32 mouse cellular contexts compared by ENCODE assay signal in genomic region chr4:115940681-115941080, GRCm38 (mm10). TPM values are rescaled to one million over a fixed set of nuclear protein-coding genes. Genes with fewer than 3 reads are reported as not detected.
"Had no signal": no experiment of that assay in that cellular context is flagged by ENCODE, and none has a peak within 500 bp of the region (broad histone marks: within the 10 kb centered on the region; RNA-seq: fewer than 3 reads in every experiment).

No protein-coding gene starts in this region.

- H3K4me3 ChIP-seq: erythroblast, embryonic 14.5 days; gastrocnemius, adult 2 months had no signal

- H3K36me3 ChIP-seq: embryonic facial prominence, embryonic 10.5 days; embryonic facial prominence, embryonic 12.5 days; embryonic facial prominence, embryonic 13.5 days; embryonic facial prominence, embryonic 15.5 days; forebrain, embryonic 10.5 days; forebrain, embryonic 12.5 days; forebrain, embryonic 15.5 days had no signal

- H3K27ac ChIP-seq: embryonic facial prominence, embryonic 10.5 days; embryonic facial prominence, embryonic 12.5 days; embryonic facial prominence, embryonic 13.5 days; embryonic facial prominence, embryonic 15.5 days; forebrain, embryonic 10.5 days; forebrain, embryonic 12.5 days; forebrain, embryonic 13.5 days; forebrain, embryonic 15.5 days; gastrocnemius, adult 2 months had no signal

- H3K9me3 ChIP-seq: embryonic facial prominence, embryonic 10.5 days; embryonic facial prominence, embryonic 12.5 days; embryonic facial prominence, embryonic 13.5 days; embryonic facial prominence, embryonic 15.5 days; forebrain, embryonic 10.5 days; forebrain, embryonic 12.5 days; forebrain, embryonic 13.5 days; forebrain, embryonic 15.5 days had no signal

- H3K9ac ChIP-seq: embryonic facial prominence, embryonic 12.5 days; embryonic facial prominence, embryonic 13.5 days; embryonic facial prominence, embryonic 15.5 days; forebrain, embryonic 12.5 days; forebrain, embryonic 13.5 days; forebrain, embryonic 15.5 days; forebrain, postnatal 0 days had no signal

- DNase-seq: cerebellum, adult 2 months; cerebellum, adult 8-10 months; cerebellum, adult 9-10 months; cerebellum, adult 9-11 months; cerebellum, postnatal 10 days; cerebellum, postnatal 14 days; cerebellum, postnatal 25 days; cerebellum, postnatal 36 days; embryo, embryonic 11 days; forebrain, postnatal 0 days; gastrocnemius, adult 2 months; gastrocnemius, postnatal 10 days; gastrocnemius, postnatal 14 days; gastrocnemius, postnatal 25 days; gastrocnemius, postnatal 36 days; heart, adult 11 months; heart, adult 18-20 months had no signal

- H3K4me2 ChIP-seq: forebrain, embryonic 15.5 days had no signal

- ATAC-seq: forebrain, embryonic 14.5 days; forebrain, embryonic 15.5 days; forebrain, embryonic 16.5 days; forebrain, postnatal 0 days had no signal

RNA-seq across cellular contexts. Expression of gene Dmbx1, which starts 1.0 kb away (rescaled TPM):
- polyA plus RNA-seq: erythroblast, embryonic 14.5 days; forebrain, embryonic 16.5 days; gonadal fat pad, adult 2 months had no signal

RNA-seq across cellular contexts. Expression of gene 6430628N08Rik, which starts 50.2 kb away (rescaled TPM):
- polyA plus RNA-seq: cortical plate, adult 2 months; embryonic facial prominence, embryonic 11.5 days; embryonic facial prominence, embryonic 12.5 days; embryonic facial prominence, embryonic 13.5 days; erythroblast, embryonic 14.5 days; forebrain, embryonic 10.5 days; forebrain, embryonic 11.5 days; forebrain, embryonic 12.5 days; forebrain, embryonic 13.5 days; forebrain, embryonic 14.5 days had no signal

RNA-seq across cellular contexts. Expression of gene Kncn, which starts 56.5 kb away (rescaled TPM):
- polyA plus RNA-seq: embryonic facial prominence, embryonic 10.5 days; embryonic facial prominence, embryonic 11.5 days; embryonic facial prominence, embryonic 12.5 days; embryonic facial prominence, embryonic 13.5 days; embryonic facial prominence, embryonic 15.5 days; forebrain, embryonic 10.5 days; forebrain, embryonic 11.5 days; forebrain, embryonic 12.5 days; forebrain, embryonic 13.5 days; forebrain, embryonic 14.5 days; forebrain, embryonic 15.5 days; gonadal fat pad, adult 2 months had no signal
